Mouse (Mus musculus) activated CD4-positive, CD25-positive, alpha-beta regulatory T cell (primary cell): ENCODE measurements around the gene Gm17124. TPM values are rescaled to one million over a fixed set of nuclear protein-coding genes. Genes with fewer than 3 reads are reported as not detected.

Experiments
- polyA plus RNA-seq, 2 experiments: library from polyadenylated mRNA; unstranded; fragments of 100-300 nt; shearing (Covaris generic); gene quantifications; one replicate each; pipeline ENCODE4 v1.2.1; 2017

Gene Gm17124
- not detected for polyA plus RNA-seq

DNA sequence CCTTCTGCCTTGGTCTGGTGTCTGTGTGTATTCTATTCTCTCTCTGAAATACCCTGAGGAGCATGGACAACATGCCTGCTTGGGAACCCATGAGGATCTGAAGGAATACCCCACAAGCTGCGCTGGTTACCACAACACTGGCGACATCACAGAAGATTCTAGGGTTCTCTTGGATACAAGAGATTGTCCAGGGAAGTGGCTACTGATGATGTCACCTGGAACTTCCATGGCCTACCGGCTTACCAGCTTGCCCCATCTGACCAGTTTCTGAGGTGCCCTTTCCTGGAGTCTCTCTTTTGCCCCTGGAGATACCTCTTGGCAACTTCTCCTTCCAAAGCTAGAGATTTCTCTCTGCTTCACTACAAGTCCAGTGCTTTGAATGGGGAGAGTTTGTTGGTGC is at the start of gene Gm17124:
Gm17124 (minus strand) TSS at position 101 of the 400 bp plus-strand sequence.

DNA sequence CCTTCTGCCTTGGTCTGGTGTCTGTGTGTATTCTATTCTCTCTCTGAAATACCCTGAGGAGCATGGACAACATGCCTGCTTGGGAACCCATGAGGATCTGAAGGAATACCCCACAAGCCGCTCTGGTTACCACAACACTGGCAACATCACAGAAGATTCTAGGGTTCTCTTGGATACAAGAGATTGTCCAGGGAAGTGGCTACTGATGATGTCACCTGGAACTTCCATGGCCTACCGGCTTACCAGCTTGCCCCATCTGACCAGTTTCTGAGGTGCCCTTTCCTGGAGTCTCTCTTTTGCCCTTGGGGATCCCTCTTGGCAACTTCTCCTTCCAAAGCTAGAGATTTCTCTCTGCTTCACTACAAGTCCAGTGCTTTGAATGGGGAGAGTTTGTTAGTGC is 42.1 kb upstream of the Gm17124 start, which contains the start of gene Gm3633:
Gm3633 (minus strand) TSS at position 101 of the 400 bp plus-strand sequence.

Other genes with a start within 250 kb of the Gm17124 start
- gene Gm8005, start 160.2 kb downstream of the Gm17124 start, polyA plus RNA-seq, result not detected
- under 1 TPM in 1 of 2 experiments, not detected in 1; 0.11 TPM for gene Gm8011, start 136.0 kb downstream of the Gm17124 start, polyA plus RNA-seq
- not detected for gene Gm8020, start 97.5 kb downstream of the Gm17124 start, polyA plus RNA-seq
- gene Gm8024, start 75.6 kb downstream of the Gm17124 start, polyA plus RNA-seq, result not detected
- gene Gm3633, start 42.0 kb upstream of the Gm17124 start, polyA plus RNA-seq, result under 1 TPM in 1 of 2 experiments, not detected in 1; 0.16 TPM
- gene Gm10378, start 56.1 kb upstream of the Gm17124 start, polyA plus RNA-seq, result not detected
- not detected for gene Gm3015, start 168.9 kb upstream of the Gm17124 start, polyA plus RNA-seq
- not detected for gene Gm10377, start 198.1 kb upstream of the Gm17124 start, polyA plus RNA-seq